32 mouse cellular contexts compared by ENCODE assay signal in the genomic region with DNA sequence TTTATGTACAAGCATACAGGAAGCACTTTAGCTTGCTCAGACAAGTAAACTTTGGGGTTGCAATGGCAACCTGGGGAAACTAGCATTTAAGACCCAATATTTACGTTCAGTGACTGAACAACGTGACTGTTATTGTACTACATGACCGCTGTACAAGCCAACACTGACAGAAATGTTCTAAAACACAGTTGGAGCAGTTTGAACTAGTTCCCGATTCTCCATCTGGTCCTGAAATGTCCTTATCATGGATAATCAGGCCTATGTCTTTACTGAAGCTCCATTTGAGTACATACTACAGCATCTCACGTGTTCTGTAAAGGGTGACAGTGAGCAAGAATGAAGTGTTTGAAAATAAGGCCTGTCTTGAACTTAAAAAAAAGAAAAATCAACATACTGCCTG. TPM values are rescaled to one million over a fixed set of nuclear protein-coding genes. Genes with fewer than 3 reads are reported as not detected.
A peak's percentile ranks its signal among the peaks of the same experiment; 100 is the strongest.
DNase-seq lines count a peak whose midpoint lies in the region; ATAC-seq and TF ChIP-seq lines count a peak whose summit lies in the region.
"Had no signal": no experiment of that assay in that cellular context is flagged by ENCODE, and none has a peak within 500 bp of the region (broad histone marks: within the 10 kb centered on the region; RNA-seq: fewer than 3 reads in every experiment).

No protein-coding gene starts in this region.

- no peak overlapping the region for H3K27ac ChIP-seq in forebrain, embryonic 14.5 days (ENCODE audit: low read depth, low read length)
- H3K27ac ChIP-seq in forebrain, embryonic 12.5 days, result no peak overlapping the region
- H3K27ac ChIP-seq in layer of hippocampus, adult 2 months, result no peak overlapping the region
- H3K27ac ChIP-seq: embryonic facial prominence, embryonic 10.5 days; embryonic facial prominence, embryonic 13.5 days; heart, embryonic 15.5 days; hindbrain, embryonic 10.5 days; hindbrain, embryonic 13.5 days; intestine, embryonic 15.5 days had no signal

- DNase-seq in forebrain, embryonic 14.5 days (ENCODE audit: low spot score), result peak; percentile 15
- peak; percentile 7 to 17 for DNase-seq in layer of hippocampus, adult 2 months (ENCODE audit: low spot score in 2 of 2)
- no peak for DNase-seq in layer of hippocampus, postnatal 25 days (ENCODE audit: extremely low spot score in 1 of 2, low spot score in 1 of 2)
- DNase-seq in brain, embryonic 14.5 days (ENCODE audit: low read depth), result peak; percentile 21
- peak; percentile 14 for DNase-seq in layer of hippocampus, adult 9-11 months
- DNase-seq in cerebellum, adult 18-20 months, result no peak
- DNase-seq in left cerebral cortex, postnatal 10 days (ENCODE audit: extremely low spot score in 1 of 2, low spot score in 2 of 2), result no peak
- DNase-seq: adrenal gland, adult 2 months; adrenal gland, postnatal 14 days; B cell, adult 2 months; cerebellum, adult 11 months; embryo, embryonic 11 days; gastrocnemius, postnatal 25 days; heart, adult 18-20 months; heart, postnatal 36 days; kidney, adult 11 months had no signal

- WGBS in forebrain, embryonic 14.5 days, result 80% methylated on average over 5 of the region's 5 CpGs
- 90% methylated on average over 5 of the region's 5 CpGs for WGBS in forebrain, embryonic 12.5 days

- no peak for TF ChIP-seq CTCF in layer of hippocampus, adult 2 months (conservative IDR thresholded peaks at IDR 0.05)
- no peak for TF ChIP-seq CTCF in brain, embryonic 14.5 days (IDR thresholded peaks at IDR 0.05; ENCODE audit: borderline replicate concordance, extremely low read depth, insufficient read depth, insufficient read length)

- ATAC-seq in forebrain, embryonic 14.5 days, result no peak
- no peak for ATAC-seq in forebrain, embryonic 12.5 days (ENCODE audit: low FRiP score)
- ATAC-seq: intestine, embryonic 15.5 days; Patski had no signal

- H3K4me2 ChIP-seq in forebrain, embryonic 14.5 days (ENCODE audit: low read length), result no peak overlapping the region
- H3K4me2 ChIP-seq in forebrain, embryonic 12.5 days, result no peak overlapping the region
- H3K4me2 ChIP-seq: embryonic facial prominence, embryonic 13.5 days; heart, embryonic 12.5 days; heart, embryonic 15.5 days; hindbrain, embryonic 13.5 days; intestine, embryonic 15.5 days had no signal

- no peaks in the 10 kb centered on the region for H3K36me3 ChIP-seq in forebrain, embryonic 14.5 days (ENCODE audit: control insufficient read depth, insufficient read depth, low read length)
- H3K36me3 ChIP-seq in forebrain, embryonic 12.5 days (replicated peaks), result no peaks in the 10 kb centered on the region
- H3K36me3 ChIP-seq: embryonic facial prominence, embryonic 10.5 days; embryonic facial prominence, embryonic 13.5 days; G1E; heart, embryonic 12.5 days; heart, embryonic 15.5 days; hindbrain, embryonic 10.5 days; hindbrain, embryonic 13.5 days; intestine, embryonic 15.5 days had no signal

- H3K4me3 ChIP-seq in forebrain, embryonic 14.5 days (ENCODE audit: low read depth, low read length), result no peak overlapping the region
- no peak overlapping the region for H3K4me3 ChIP-seq in forebrain, embryonic 12.5 days (replicated peaks)
- no peak overlapping the region for H3K4me3 ChIP-seq in layer of hippocampus, adult 2 months
- H3K4me3 ChIP-seq: embryonic facial prominence, embryonic 10.5 days; embryonic facial prominence, embryonic 13.5 days; heart, embryonic 12.5 days; heart, embryonic 15.5 days; hindbrain, embryonic 10.5 days; hindbrain, embryonic 13.5 days; intestine, embryonic 15.5 days had no signal

- no peaks in the 10 kb centered on the region for H3K27me3 ChIP-seq in forebrain, embryonic 14.5 days (replicated peaks; ENCODE audit: control insufficient read depth, insufficient read depth, low read length)
- H3K27me3 ChIP-seq in forebrain, embryonic 12.5 days, result no peaks in the 10 kb centered on the region
- H3K27me3 ChIP-seq: CH12.LX; embryonic facial prominence, embryonic 13.5 days; heart, embryonic 12.5 days; heart, embryonic 15.5 days; hindbrain, embryonic 13.5 days; intestine, embryonic 15.5 days; Patski had no signal

- H3K9ac ChIP-seq in forebrain, embryonic 14.5 days (ENCODE audit: low read length), result no peak overlapping the region
- H3K9ac ChIP-seq in forebrain, embryonic 12.5 days, result no peak overlapping the region
- H3K9ac ChIP-seq: embryonic facial prominence, embryonic 13.5 days; heart, embryonic 12.5 days; heart, embryonic 15.5 days; hindbrain, embryonic 13.5 days; intestine, embryonic 15.5 days had no signal

- no peak for TF ChIP-seq POLR2A in brain, embryonic 14.5 days (IDR thresholded peaks at IDR 0.05; ENCODE audit: borderline replicate concordance, extremely low read depth, insufficient read depth, insufficient read length, poor library complexity, severe bottlenecking)

- intact Hi-C loops in left cerebral cortex, postnatal 10 days (cut with DNase I), result no loop called here

- H3K4me1 ChIP-seq in forebrain, embryonic 14.5 days (ENCODE audit: control insufficient read depth, insufficient read depth, low read length), result no peaks in the 10 kb centered on the region
- H3K4me1 ChIP-seq in forebrain, embryonic 12.5 days, result no peaks in the 10 kb centered on the region
- H3K4me1 ChIP-seq: embryonic facial prominence, embryonic 10.5 days; embryonic facial prominence, embryonic 13.5 days; heart, embryonic 12.5 days; heart, embryonic 15.5 days; hindbrain, embryonic 10.5 days; hindbrain, embryonic 13.5 days; intestine, embryonic 15.5 days had no signal

- no peaks in the 10 kb centered on the region for H3K9me3 ChIP-seq in forebrain, embryonic 14.5 days (replicated peaks; ENCODE audit: control insufficient read depth, low read length)
- no peaks in the 10 kb centered on the region for H3K9me3 ChIP-seq in forebrain, embryonic 12.5 days
- H3K9me3 ChIP-seq: embryonic facial prominence, embryonic 10.5 days; embryonic facial prominence, embryonic 13.5 days; G1E; heart, embryonic 12.5 days; heart, embryonic 15.5 days; hindbrain, embryonic 10.5 days; hindbrain, embryonic 13.5 days; intestine, embryonic 15.5 days had no signal

RNA-seq across cellular contexts. Expression of gene Olfr273, which starts 9.4 kb away (rescaled TPM):
- polyA plus RNA-seq in forebrain, embryonic 14.5 days (2014; fragmentation: Nextera tagmentation; extraction: Ambion mirVana), result not detected in 2 replicates
- polyA plus RNA-seq in forebrain, embryonic 12.5 days (2016; fragmentation: Nextera tagmentation; extraction: Ambion mirVana), result not detected in 2 replicates
- total RNA-seq in layer of hippocampus, adult 2 months (2021), result not detected
- not detected for total RNA-seq in layer of hippocampus, postnatal 25 days (2021)
- polyA plus RNA-seq in brain, embryonic 14.5 days (2012; rRNA removed), result not detected in 2 replicates
- not detected for total RNA-seq in left cerebral cortex, postnatal 10 days (2021)
- total RNA-seq: adrenal gland, adult 2 months; adrenal gland, postnatal 14 days; CH12.LX; gastrocnemius, adult 8-10 months; gastrocnemius, postnatal 25 days; heart, adult 18-20 months; heart, postnatal 10 days; heart, postnatal 36 days had no signal
- polyA plus RNA-seq: adrenal gland, adult 2 months; cortical plate, adult 2 months; embryonic facial prominence, embryonic 10.5 days; embryonic facial prominence, embryonic 13.5 days; G1E; gonadal fat pad, adult 2 months; heart, embryonic 12.5 days; heart, embryonic 15.5 days; hindbrain, embryonic 10.5 days; hindbrain, embryonic 13.5 days; hindbrain, embryonic 16.5 days; intestine, embryonic 15.5 days; Patski had no signal

RNA-seq across cellular contexts. Expression of gene Olfr275, which starts 35.3 kb away (rescaled TPM):
- polyA plus RNA-seq in forebrain, embryonic 14.5 days (2014; fragmentation: Nextera tagmentation; extraction: Ambion mirVana), result not detected in 2 replicates
- not detected in 2 replicates for polyA plus RNA-seq in forebrain, embryonic 12.5 days (2016; fragmentation: Nextera tagmentation; extraction: Ambion mirVana)
- not detected for total RNA-seq in layer of hippocampus, adult 2 months (2021)
- total RNA-seq in layer of hippocampus, postnatal 25 days (2021), result not detected
- not detected in 2 replicates for polyA plus RNA-seq in brain, embryonic 14.5 days (2012; rRNA removed)
- not detected for total RNA-seq in left cerebral cortex, postnatal 10 days (2021)
- total RNA-seq: adrenal gland, adult 2 months; adrenal gland, postnatal 14 days; CH12.LX; gastrocnemius, adult 8-10 months; gastrocnemius, postnatal 25 days; heart, adult 18-20 months; heart, postnatal 10 days; heart, postnatal 36 days had no signal
- polyA plus RNA-seq: adrenal gland, adult 2 months; cortical plate, adult 2 months; embryonic facial prominence, embryonic 10.5 days; embryonic facial prominence, embryonic 13.5 days; G1E; gonadal fat pad, adult 2 months; heart, embryonic 12.5 days; heart, embryonic 15.5 days; hindbrain, embryonic 10.5 days; hindbrain, embryonic 13.5 days; hindbrain, embryonic 16.5 days; intestine, embryonic 15.5 days; Patski had no signal

Comparison
In these comparisons a context has a peak if more than half of its experiments do, and no peak if none do; other contexts are left out.
1. DNase-seq: peak in forebrain, embryonic 14.5 days (single experiment), layer of hippocampus, adult 2 months (2 of 2), brain, embryonic 14.5 days (single experiment) and layer of hippocampus, adult 9-11 months (single experiment); none in layer of hippocampus, postnatal 25 days (0 of 2), cerebellum, adult 18-20 months (0 of 2) and left cerebral cortex, postnatal 10 days (0 of 2).